Mouse (Mus musculus) liver, postnatal 0 days (tissue): ENCODE results near the gene Tmem167b.
A peak's percentile ranks its signal among the peaks of the same experiment; 100 is the strongest.

ENCODE experiments used
- CTCF ChIP-seq: sonication (generic); IDR thresholded peaks from 2 replicates; pipeline ENCODE4 v1.5.1; 2016; ENCODE audit warnings: antibody characterized with exemption, low read depth
- EP300 ChIP-seq: IDR thresholded peaks from 2 replicates; pipeline ENCODE4 v1.6.1; 2016; ENCODE audit warnings: antibody characterized with exemption, low read depth, mild to moderate bottlenecking

GRCm38 (mm10) chr3:108537303-108537702 is 25.0 kb downstream of the Tmem167b start:
- TF ChIP-seq CTCF (peak; percentile 87), EP300 (no peak)
